Mouse (Mus musculus): ENCODE measurements at regions not wholly inside any gene's neighbourhood (a gene's known extent, or its start where the extent isn't known, plus 50 kb on each side); places are given as distances from the start of the nearest gene placed in this dataset.

DNA sequence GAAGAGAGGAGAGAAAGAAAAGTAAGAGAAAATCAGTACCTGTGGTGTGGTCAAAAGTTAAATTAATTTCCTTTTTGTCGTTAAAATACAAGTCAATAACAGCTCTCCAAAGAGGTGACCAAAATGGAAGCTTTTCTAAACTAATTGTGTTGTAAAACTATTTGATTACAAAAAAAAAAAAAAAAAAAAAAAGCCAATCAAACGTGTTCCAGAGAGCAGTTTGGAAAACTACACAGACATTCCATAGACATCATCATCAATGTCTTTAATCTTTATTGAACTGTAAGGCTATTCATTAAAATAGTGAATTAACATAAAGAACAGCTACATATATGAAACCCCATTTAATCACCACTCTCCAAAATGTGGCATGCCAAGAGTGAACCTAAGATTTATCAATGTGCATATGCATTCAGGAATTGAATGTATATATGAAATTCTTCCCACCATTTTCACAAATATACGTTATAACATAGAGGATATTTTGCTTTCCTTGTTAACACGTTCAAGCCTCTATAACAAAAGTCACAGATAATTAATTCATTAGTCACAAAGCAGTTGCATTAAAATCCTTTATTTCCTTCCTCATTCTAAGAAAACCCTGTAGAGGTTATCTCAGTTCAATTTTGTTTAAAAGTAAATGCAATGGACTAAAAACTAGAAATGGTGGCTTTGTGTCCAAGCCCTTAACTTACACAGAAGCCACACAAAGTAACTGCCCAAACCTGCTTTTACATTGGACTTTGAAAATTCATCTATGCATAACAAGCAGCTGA, 545.3 kb upstream of the Cited2 start:
- no peaks in the 10 kb centered on the region for H3K9me3 ChIP-seq (ENCODE audit: control insufficient read depth, low read length)
- peaks cover 3% of the 10 kb centered on the region; the same call in 1 of the 2 replicates for H3K4me1 ChIP-seq (ENCODE audit: control insufficient read depth, insufficient read depth, low read length)
- no peak overlapping the region for H3K9ac ChIP-seq (ENCODE audit: low read length)
- WGBS: 57% methylated on average over 4 of the region's 4 CpGs
- H3K4me3 ChIP-seq (ENCODE audit: low read depth, low read length): no peak overlapping the region
- H3K36me3 ChIP-seq (ENCODE audit: control insufficient read depth, insufficient read depth, low read length): no peaks in the 10 kb centered on the region
- ATAC-seq (ENCODE audit: insufficient read depth, low FRiP score, low TSS enrichment) (no peak), DNase-seq (ENCODE audit: low spot score) (no peak)
- H3K4me2 ChIP-seq (ENCODE audit: low read depth): no peak overlapping the region
- no peak overlapping the region for H3K27ac ChIP-seq (ENCODE audit: low read depth, low read length)
- no peaks in the 10 kb centered on the region for H3K27me3 ChIP-seq (ENCODE audit: control insufficient read depth, insufficient read depth, low read length)

DNA sequence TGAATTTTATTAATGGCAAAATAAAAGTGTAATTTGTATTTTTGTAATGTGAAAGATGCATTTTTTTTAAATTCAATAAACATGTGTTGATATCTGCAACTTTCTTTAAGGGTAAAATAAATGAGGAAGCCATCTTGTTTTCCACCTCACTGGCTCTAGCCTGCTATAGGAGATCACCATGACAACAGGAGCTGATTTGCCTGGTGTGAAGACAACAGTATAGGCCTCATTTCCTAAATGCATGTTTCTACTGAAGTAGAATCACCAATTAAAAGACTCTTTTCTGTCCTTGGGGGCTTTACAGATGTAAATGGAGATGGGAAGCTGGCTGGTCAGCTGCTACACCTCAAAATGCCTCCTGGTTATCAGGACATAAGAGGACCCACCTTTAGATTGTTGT, 544.4 kb upstream of the Cited2 start:
- no peaks in the 10 kb centered on the region for H3K27me3 ChIP-seq (ENCODE audit: control insufficient read depth, insufficient read depth, low read length)
- no peaks in the 10 kb centered on the region for H3K9me3 ChIP-seq (ENCODE audit: control insufficient read depth, low read length)
- peak; percentile 90 for ATAC-seq (ENCODE audit: insufficient read depth, low FRiP score, low TSS enrichment)
- no peak overlapping the region for H3K4me2 ChIP-seq (ENCODE audit: low read depth)
- peaks cover 3% of the 10 kb centered on the region; the same call in 1 of the 2 replicates for H3K4me1 ChIP-seq (ENCODE audit: control insufficient read depth, insufficient read depth, low read length)
- peak; percentile 21 for DNase-seq (ENCODE audit: low spot score)
- H3K9ac ChIP-seq (ENCODE audit: low read length): no peak overlapping the region
- H3K27ac ChIP-seq (ENCODE audit: low read depth, low read length): no peak overlapping the region
- H3K36me3 ChIP-seq (ENCODE audit: control insufficient read depth, insufficient read depth, low read length): no peaks in the 10 kb centered on the region
- no peak overlapping the region for H3K4me3 ChIP-seq (ENCODE audit: low read depth, low read length)

DNA sequence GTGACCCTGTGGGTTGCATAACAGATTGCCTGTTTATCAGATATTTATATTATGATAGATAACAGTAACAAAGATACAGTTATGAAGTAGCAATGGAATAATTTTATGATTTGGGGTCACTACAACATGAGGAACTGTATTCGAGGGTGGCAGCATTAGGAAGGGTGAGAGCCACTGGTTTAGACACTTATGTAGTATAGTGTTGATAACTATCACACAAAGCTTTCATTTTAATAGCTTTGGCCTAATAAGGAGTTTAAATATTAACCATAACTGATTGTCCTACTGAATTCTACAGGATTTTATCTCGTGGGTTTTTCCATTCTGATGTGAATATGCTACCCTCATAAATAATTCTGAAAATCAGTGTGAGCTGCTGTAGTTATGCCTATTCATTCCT, 538.6 kb upstream of the Cited2 start:
- ATAC-seq (ENCODE audit: insufficient read depth, low FRiP score, low TSS enrichment) (no peak), DNase-seq (ENCODE audit: low spot score) (no peak)
- Histone ChIP-seq H3K27me3 (ENCODE audit: control insufficient read depth, insufficient read depth, low read length) (no peaks in the 10 kb centered on the region), H3K9ac (ENCODE audit: low read length) (no peak overlapping the region), H3K27ac (ENCODE audit: low read depth, low read length) (no peak overlapping the region), H3K4me3 (ENCODE audit: low read depth, low read length) (no peak overlapping the region), H3K9me3 (ENCODE audit: control insufficient read depth, low read length) (no peaks in the 10 kb centered on the region), H3K4me1 (ENCODE audit: control insufficient read depth, insufficient read depth, low read length) (no peaks in the 10 kb centered on the region), H3K4me2 (ENCODE audit: low read depth) (no peak overlapping the region), H3K36me3 (ENCODE audit: control insufficient read depth, insufficient read depth, low read length) (no peaks in the 10 kb centered on the region)
- 70% methylated on average over 2 of the region's 2 CpGs for WGBS

DNA sequence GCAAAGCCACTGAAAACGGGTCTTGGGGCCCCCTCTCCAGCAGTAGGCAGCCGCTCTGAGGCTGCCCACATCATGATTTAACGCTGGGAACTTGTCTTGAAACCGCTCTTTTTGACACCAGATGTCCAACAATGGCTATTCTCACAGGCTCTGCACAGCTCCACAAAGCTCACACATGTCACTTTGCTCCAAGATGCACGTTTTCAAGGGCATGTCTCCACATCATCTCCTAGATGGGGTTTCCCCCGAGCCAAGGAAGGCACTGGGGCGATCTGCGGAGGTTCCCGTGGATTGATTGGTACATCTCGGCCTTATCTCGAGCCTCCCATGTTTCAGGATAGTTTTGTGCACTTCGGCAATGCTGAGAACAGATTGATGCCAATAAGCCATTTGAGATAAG, 526.8 kb upstream of the Cited2 start:
- Histone ChIP-seq H3K9ac (ENCODE audit: low read length) (no peak overlapping the region), H3K4me1 (ENCODE audit: control insufficient read depth, insufficient read depth, low read length) (no peaks in the 10 kb centered on the region), H3K27me3 (ENCODE audit: control insufficient read depth, insufficient read depth, low read length) (no peaks in the 10 kb centered on the region), H3K9me3 (ENCODE audit: control insufficient read depth, low read length) (no peaks in the 10 kb centered on the region), H3K36me3 (ENCODE audit: control insufficient read depth, insufficient read depth, low read length) (no peaks in the 10 kb centered on the region), H3K27ac (ENCODE audit: low read depth, low read length) (peak overlapping the region; percentile 14; the same call in 1 of the 2 replicates), H3K4me3 (ENCODE audit: low read depth, low read length) (no peak overlapping the region), H3K4me2 (ENCODE audit: low read depth) (no peak overlapping the region)
- DNase-seq (ENCODE audit: low spot score): peak; percentile 47
- 54% methylated on average over 12 of the region's 12 CpGs for WGBS
- ATAC-seq (ENCODE audit: insufficient read depth, low FRiP score, low TSS enrichment): peak; percentile 70

DNA sequence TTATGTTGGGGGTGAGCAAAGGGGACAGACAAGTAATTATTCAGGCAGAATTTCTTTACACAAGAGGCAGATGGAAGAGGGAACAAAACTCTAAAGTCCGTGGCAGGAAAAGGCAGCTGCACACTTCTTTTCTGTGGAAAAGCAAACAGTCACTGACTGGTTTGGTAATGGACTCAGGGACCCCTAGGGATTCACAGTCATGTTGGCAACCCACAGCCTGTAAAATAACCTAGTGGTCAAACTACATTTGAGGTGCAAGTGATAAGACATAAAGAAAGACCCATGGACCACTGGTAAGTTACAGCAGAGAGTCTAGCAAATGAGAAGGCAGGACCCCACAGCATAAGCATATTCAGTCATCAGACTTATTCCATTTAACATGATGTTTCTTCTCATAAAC, 526.4 kb upstream of the Cited2 start:
- Histone ChIP-seq H3K27ac (ENCODE audit: low read depth, low read length) (no peak overlapping the region; the same call in 1 of the 2 replicates), H3K4me1 (ENCODE audit: control insufficient read depth, insufficient read depth, low read length) (no peaks in the 10 kb centered on the region), H3K4me2 (ENCODE audit: low read depth) (no peak overlapping the region), H3K9ac (ENCODE audit: low read length) (no peak overlapping the region), H3K36me3 (ENCODE audit: control insufficient read depth, insufficient read depth, low read length) (no peaks in the 10 kb centered on the region), H3K4me3 (ENCODE audit: low read depth, low read length) (no peak overlapping the region), H3K9me3 (ENCODE audit: control insufficient read depth, low read length) (no peaks in the 10 kb centered on the region), H3K27me3 (ENCODE audit: control insufficient read depth, insufficient read depth, low read length) (no peaks in the 10 kb centered on the region)
- ATAC-seq (ENCODE audit: insufficient read depth, low FRiP score, low TSS enrichment): peak; percentile 62
- DNase-seq (ENCODE audit: low spot score): no peak
- 21% methylated on average over 1 of the region's 1 CpGs for WGBS

DNA sequence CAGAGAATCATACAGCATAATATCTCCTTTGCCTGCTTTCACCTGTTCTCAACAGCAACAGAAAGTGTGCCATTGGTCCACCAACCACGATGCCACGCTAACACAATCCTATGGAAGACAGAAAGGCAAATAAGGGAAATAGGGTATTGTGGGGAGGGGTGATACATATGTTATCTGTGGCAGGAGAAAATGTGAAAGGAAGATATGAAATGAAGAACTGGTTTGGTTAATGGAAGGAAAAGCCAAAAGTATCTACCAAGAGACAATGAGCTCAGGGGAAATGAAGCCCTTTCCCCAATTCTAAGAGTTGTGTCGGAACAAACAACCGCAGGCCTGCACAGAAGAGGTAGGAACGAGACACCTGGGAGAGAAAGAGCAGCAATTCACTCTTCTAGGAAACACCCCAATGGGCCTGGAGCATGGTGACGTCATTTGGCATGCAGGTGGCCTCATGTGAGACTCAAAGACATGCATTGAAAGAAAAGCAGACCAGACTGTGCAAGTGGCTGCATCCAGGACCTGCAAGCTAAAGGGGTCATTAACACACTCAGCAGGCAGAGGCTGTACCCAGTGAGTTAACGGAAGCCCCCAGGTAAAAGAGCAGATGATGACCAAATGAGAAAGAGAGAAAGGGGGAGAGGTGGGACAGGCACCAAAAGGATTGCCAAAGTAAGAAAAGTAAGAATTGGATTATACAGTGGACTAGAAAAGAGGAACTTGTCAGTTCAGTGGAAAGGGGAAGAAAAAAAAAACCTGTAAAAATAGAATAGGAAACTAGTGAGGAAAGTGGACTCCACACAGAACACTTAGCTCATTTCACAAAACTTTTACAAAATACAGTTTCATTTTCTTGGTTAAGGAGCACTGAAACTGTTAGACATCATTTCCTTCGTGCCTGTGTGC, 522.2 kb upstream of the Cited2 start:
- Histone ChIP-seq H3K4me1 (ENCODE audit: control insufficient read depth, insufficient read depth, low read length) (no peaks in the 10 kb centered on the region), H3K9ac (ENCODE audit: low read length) (no peak overlapping the region), H3K9me3 (ENCODE audit: control insufficient read depth, low read length) (no peaks in the 10 kb centered on the region), H3K36me3 (ENCODE audit: control insufficient read depth, insufficient read depth, low read length) (no peaks in the 10 kb centered on the region), H3K27ac (ENCODE audit: low read depth, low read length) (no peak overlapping the region), H3K4me2 (ENCODE audit: low read depth) (no peak overlapping the region), H3K4me3 (ENCODE audit: low read depth, low read length) (no peak overlapping the region), H3K27me3 (ENCODE audit: control insufficient read depth, insufficient read depth, low read length) (no peaks in the 10 kb centered on the region)
- 77% methylated on average over 8 of the region's 8 CpGs for WGBS
- ATAC-seq (ENCODE audit: insufficient read depth, low FRiP score, low TSS enrichment): no peak
- no peak for DNase-seq (ENCODE audit: low spot score)

DNA sequence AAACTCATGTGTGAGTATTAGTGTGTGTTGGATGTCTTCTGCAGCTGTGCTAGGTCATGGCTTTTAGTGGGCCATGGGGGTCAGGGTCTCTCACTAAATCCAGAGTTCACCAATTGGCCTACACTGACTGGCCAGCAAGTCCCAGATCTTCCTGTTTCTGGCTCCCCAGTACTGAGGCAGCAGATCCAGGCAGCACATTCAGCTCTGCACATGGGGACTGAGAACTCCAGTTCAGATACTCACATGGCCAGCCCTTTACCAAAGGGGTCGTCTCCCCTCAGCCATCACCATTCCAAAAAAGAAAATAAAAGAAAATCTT, 521.6 kb upstream of the Cited2 start:
- Histone ChIP-seq H3K27ac (ENCODE audit: low read depth, low read length) (no peak overlapping the region), H3K4me3 (ENCODE audit: low read depth, low read length) (no peak overlapping the region), H3K9me3 (ENCODE audit: control insufficient read depth, low read length) (no peaks in the 10 kb centered on the region), H3K4me2 (ENCODE audit: low read depth) (no peak overlapping the region), H3K9ac (ENCODE audit: low read length) (no peak overlapping the region), H3K36me3 (ENCODE audit: control insufficient read depth, insufficient read depth, low read length) (no peaks in the 10 kb centered on the region), H3K4me1 (ENCODE audit: control insufficient read depth, insufficient read depth, low read length) (no peaks in the 10 kb centered on the region), H3K27me3 (ENCODE audit: control insufficient read depth, insufficient read depth, low read length) (no peaks in the 10 kb centered on the region)
- ATAC-seq (ENCODE audit: insufficient read depth, low FRiP score, low TSS enrichment): no peak
- DNase-seq (ENCODE audit: low spot score): no peak
- WGBS: 64% methylated on average over 1 of the region's 1 CpGs

DNA sequence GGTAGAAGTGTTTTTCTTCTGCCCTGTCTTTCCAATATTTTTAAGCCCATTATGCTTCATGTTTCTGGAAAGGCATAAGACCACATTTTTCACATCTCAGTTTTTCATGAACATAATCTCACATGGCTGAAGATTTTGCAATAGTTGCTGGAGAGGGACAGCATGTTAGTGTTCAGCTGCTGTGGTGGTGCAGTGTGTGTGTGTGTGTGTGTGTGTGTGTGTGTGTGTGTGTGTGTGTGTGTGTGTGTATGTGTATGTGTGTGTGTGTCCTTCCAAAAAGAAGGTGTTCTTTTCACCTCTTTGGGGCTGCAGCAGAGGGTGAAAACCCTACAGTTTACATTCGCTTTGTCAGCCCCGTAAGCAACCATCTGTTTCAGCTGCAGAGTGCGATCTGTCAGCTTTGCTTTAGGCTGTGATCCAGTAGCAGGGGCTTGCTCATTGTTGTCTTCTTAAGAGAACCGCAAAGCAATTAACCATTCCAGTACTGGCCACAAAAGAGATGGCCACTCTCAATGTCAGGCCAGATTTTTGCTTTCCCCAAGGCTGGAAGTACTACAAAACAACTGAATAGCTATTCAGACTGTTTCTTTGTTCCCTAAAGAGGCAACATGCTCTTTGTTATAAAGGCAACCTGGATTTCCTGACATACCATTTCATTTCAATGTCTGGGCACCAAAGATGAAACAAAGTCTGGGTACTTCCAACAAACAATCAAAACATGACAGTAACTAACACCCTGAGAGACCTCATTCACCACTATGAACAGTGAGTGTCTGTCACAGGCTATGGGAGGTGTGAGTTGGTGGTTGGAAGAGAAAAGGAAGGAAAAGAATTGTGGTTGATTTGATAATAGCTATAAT, 520.2 kb upstream of the Cited2 start:
- H3K9me3 ChIP-seq (ENCODE audit: control insufficient read depth, low read length): no peaks in the 10 kb centered on the region
- H3K4me1 ChIP-seq (ENCODE audit: control insufficient read depth, insufficient read depth, low read length): no peaks in the 10 kb centered on the region
- peak; percentile 25 for DNase-seq (ENCODE audit: low spot score)
- peak overlapping the region; percentile 9; the same call in 1 of the 2 replicates for H3K27ac ChIP-seq (ENCODE audit: low read depth, low read length)
- no peaks in the 10 kb centered on the region for H3K36me3 ChIP-seq (ENCODE audit: control insufficient read depth, insufficient read depth, low read length)
- H3K27me3 ChIP-seq (ENCODE audit: control insufficient read depth, insufficient read depth, low read length): no peaks in the 10 kb centered on the region
- no peak overlapping the region for H3K4me2 ChIP-seq (ENCODE audit: low read depth)
- no peak overlapping the region for H3K4me3 ChIP-seq (ENCODE audit: low read depth, low read length)
- ATAC-seq (ENCODE audit: insufficient read depth, low FRiP score, low TSS enrichment): peak; percentile 82
- 13% methylated on average over 4 of the region's 4 CpGs for WGBS
- H3K9ac ChIP-seq (ENCODE audit: low read length): no peak overlapping the region
